Mouse (Mus musculus): ENCODE results near the gene Sephs2.
A peak's percentile ranks its signal among the peaks of the same experiment; 100 is the strongest.

Gene Sephs2

DNA sequence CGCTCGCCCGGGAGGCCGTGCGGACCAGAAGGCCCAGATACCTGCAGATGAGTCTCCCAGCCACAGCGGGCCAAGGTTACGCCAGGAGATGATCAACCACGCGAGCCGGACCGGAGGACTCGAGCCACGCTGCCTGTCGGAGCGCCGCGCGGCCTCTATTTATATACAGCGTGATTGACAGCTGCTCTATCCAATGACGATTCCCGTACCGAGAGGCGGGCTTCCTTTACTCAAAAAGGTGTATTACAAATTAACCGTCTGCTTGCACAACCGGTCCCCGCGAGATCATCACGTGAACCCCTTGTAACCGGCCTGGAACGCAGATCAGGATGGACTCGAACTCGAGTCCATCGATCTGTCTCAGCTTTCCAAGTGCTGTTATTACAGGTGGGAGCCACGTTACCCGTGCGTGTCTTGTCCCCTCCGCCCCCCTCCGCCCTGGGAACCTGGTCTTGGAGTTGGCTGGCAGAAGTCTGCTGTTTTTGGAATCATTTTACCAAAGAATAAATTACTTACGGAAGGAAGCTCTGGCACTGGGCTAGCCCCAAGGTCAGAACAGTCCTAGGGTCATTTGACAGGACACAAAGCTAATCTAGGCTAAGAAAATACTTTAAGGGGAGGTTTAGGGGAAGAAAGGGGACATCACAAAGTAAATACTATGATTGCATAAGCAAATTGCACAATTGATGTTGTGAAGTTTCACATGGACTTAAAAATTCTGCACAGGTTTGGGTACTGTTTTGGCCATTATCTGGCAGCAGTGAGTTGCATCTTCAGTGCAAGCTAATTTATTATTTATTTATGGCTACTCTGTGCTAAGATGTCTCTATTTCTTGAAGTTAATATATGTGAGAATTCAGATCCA, at the start of gene Sephs2:
Gene Sephs2 (minus strand): TSS at position 131 of the 865 bp plus-strand sequence.
- peak; percentile 97 for DNase-seq (ENCODE audit: low read depth, low spot score)

DNA sequence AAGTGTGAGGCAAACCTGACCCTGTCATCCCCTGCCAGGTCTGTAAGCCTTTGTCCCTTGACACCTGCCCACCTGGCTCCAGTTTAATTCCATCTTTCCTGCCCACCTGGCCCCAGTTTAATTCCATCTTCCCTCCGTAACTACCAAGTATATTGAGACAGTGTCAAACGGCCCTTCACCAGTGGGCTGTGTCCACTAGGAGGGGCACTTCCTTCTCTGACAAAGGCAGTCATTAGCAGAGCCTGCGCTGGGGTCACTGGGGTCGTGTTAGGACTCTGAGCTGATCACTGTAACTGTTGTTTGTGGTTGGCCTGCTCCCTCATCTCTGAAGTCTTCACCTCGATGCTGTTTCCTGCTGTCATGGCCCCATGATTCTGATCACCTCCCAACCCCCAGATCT, 48.2 kb upstream of the Sephs2 start:
- no peak for DNase-seq (ENCODE audit: low read depth, low spot score)

DNA sequence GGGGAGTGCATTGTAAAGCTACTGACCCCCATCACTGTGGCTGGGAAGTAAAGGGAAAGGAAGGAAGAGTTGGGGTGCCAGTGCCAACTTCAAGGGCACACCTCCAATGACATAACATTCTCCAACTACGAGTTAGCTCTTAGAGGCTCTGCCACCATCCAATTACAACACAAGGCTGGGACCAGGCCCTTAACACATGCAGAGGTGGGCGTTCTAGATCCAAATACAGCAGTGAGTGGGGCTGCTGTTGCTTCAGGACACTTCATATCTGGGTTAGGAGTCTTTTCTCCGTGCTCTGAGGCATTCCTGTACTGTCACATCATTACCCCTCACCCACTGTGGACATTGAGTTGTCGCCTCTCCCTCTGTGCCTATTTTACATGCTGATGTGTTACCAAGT, 47.3 kb upstream of the Sephs2 start:
- DNase-seq (ENCODE audit: low read depth, low spot score), result no peak

DNA sequence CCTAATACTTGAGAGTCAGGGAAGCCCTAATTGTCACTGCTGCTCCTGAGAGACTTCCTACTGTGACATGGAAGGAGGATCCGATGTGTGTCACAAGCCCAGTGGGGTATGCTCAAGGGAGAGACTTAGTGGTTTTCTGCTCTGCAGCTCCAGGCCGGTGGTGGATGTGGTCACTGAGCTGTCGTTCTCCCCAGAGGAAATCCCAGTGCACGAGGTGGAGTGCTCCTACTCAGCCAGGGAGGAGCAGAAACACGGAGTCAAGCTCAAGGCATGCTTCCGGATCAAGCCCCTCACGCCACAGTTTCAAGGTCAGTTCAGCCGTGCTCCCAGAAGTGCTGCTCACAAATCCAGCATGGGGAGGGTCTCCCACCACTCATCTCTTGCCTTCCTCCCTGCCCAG, 40.1 kb upstream of the Sephs2 start:
- DNase-seq (ENCODE audit: low read depth, low spot score), result no peak

DNA sequence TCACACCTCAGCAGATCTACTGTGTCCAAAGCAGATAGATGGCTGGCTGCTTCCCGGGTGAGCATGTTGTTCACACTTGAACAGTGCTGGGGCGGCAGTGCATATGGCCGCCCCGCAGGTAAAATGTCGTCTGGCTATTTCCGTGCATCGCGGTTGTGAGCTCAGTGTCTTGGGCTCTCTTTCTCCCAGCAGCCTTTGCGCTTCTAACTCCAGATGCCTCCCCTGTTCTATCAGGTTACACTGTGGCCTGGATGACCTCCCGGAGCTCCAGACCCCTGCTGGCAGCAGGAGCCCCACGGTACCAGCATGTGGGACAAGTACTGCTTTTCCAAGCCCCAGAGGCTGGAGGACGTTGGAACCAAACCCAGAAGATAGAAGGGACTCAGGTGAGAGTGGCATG, 36.1 kb upstream of the Sephs2 start:
- DNase-seq (ENCODE audit: low read depth, low spot score), result no peak

DNA sequence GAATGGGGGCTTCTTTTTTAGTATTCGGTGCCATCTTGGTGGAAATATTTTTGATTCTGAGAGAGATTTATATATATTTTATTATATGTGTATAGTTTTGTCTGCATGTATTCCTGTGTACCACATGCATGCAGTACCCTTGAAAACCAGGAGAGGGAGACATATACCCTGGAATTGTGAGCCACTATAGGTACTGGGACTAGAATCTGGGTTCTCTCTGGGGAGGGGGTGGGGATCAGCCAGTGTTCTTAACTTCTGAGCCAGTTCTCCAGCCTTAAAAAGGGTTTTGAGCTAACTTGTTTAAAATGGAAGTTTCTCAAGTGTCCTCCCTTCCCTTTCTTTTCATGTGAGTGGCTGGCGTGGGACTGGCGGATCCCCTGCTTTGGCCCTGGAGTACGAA, 35.0 kb upstream of the Sephs2 start:
- DNase-seq (ENCODE audit: low read depth, low spot score), result peak; percentile 77

DNA sequence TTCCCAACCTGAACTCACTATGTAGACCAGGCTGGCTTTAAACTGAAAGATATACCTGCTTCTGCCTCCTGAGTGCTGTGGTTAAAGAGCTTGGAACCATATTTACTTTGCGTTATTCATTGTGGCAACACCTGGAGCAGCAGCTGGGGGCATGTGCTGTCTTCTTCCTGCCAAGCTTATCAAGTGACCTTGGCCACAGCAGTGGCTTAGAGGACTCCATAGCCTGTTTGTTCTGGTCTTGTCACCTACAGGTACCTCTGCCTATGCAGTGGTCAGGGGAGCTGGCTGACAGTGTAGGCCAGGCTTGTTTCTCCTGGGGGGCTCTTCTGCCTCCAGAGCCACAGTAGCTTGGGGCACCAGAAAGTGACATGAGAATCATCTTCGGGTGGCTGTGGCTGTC, 34.6 kb upstream of the Sephs2 start:
- DNase-seq (ENCODE audit: low read depth, low spot score), result no peak

DNA sequence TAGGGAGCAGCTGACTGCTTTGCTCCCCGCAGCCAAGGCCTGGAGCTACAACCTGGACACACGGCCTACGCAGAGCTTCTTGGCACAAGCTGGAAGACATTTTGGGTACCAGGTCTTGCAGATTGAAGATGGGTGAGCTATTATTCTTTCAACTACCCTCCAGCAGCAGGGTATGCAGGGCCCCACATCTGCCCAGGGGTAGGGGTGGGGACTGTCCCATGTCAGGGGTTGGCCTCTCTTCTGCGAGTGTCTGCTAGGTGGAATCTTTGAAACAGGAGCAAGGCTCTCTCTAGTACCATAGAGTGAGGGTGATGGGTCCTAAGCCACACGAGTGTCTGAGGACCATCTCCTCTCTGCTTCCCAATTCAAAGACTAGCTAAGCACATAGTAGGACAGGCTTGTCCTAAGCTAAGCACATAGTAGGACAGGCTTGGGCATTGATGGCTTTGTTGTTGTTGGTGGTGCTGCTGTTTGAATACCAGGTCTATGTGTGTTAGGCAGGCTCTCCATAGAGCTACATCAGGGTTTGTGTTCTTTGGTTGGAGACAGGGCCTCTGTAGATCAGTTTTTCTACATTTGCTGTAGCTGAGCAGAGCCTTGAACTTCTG, 23.8 kb upstream of the Sephs2 start:
- DNase-seq (ENCODE audit: low read depth, low spot score), result no peak

DNA sequence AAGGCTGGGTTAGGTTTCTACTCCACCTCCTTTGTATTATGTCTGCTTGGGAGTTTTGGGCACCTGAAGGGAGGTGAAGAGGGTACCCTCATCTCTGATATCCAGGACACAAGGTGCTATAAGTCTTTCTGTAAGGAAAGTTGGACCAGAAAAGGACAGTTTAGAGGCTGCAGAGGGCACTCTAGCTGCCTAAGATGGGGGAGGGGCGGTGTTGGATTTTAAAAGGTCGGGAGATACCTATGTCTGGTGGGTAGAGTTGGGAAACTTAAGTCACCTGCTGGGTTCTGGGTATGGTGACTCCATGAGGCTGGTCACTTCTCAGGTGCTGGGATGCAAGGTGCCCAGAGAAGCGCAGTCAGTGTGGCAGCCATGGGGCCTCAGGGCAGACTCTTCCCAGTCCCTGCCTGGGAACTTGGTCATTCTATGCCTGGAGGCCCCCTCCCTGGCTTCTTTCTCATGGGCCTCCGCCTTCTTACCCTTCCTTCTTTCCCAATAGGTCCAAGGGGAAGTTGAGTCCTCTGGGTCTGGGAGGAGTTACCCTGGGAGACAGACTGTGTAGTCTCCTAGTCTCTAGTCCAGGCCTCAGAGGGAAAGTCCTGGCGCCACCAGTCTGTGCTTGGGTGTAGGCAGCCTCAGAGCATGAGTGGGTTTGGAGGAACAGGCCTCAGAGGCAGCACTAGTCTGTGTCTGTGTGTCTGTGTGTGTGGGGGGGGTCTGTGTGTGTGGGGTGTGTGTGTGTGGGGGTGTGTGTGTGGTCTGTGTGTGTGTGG, 23.1 kb upstream of the Sephs2 start:
- no peak for DNase-seq (ENCODE audit: low read depth, low spot score)

DNA sequence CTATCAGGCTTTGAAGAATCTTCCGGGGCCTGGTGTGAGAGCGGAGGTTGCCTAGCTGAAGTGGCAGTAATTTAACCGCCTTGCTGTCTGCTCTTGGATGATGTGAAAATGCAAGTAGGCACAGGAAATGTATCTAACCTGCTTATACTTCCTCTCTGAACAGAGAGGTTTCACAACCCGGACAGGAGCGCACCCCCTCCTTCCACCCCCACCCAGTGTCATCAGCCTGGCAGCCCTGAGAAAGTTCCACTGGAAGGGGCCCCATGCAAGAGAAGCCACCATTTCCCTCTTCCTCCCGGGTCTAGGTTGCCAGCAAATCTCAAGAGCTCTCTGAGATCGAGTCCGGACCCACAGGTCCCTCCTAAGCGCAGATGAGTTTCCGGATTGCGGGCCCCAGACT, 22.2 kb upstream of the Sephs2 start, which contains the start of gene Itgal:
Gene Itgal (plus strand): TSS at position 163 of the 400 bp plus-strand sequence.
- no peak for DNase-seq (ENCODE audit: low read depth, low spot score)

DNA sequence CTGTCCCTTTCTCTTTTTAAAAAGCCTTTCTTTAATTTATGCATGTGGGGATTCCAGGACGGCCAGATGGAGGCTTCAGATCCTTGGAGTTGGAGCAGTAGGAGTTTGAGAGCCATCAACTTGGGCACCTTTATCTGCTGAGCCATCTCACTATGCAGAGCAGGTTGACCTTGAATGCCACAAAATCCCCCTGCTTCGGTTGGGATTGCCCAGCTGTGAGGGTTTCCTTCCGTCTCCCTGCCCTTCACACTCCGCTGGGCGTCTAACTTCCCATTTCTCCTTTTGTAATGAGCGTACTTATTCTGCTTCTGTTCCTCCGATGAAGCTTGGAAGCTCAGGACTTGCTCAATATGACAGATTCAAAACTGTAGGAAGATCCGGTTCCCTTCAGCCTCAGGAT, 16.3 kb upstream of the Sephs2 start:
- DNase-seq (ENCODE audit: low read depth, low spot score), result no peak

DNA sequence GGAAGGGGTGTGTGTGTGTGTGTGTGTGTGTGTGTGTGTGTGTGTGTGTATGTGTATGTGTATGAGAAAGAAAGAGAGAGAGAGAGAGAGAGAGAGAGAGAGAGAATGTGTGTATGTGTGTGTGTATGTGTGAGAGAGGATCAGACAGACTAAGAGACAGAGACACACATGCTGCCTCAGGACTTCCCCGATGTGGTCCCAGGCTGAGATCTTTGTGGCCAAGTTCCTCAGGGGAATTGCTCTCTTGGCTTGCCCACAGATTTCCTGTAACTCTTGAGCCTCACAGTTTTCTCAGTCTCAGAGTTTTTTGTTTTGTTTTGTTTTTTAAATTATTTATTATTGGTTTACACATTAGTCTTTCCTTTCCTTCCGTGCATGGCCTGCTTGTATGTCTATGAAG, 15.5 kb upstream of the Sephs2 start:
- no peak for DNase-seq (ENCODE audit: low read depth, low spot score)

DNA sequence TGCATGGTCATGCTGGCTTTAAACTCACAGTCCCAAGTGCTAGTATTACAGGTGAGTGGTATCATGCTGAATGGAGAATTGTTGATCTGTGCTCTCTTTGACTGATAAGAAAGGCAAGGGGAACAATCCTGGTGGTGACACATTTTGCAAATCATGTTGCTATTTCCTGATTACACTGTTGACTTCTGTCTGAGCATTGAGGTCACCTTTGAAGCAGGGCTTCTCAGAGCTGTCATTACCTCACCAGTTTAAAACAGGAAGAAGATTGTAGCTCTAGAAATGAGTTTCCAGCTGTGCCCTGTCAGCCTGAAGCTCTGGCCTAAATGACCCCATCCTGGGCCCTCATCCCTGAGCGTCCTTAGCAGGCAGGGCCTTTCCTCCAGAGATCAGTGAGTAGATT, 14.1 kb upstream of the Sephs2 start:
- no peak for DNase-seq (ENCODE audit: low read depth, low spot score)

DNA sequence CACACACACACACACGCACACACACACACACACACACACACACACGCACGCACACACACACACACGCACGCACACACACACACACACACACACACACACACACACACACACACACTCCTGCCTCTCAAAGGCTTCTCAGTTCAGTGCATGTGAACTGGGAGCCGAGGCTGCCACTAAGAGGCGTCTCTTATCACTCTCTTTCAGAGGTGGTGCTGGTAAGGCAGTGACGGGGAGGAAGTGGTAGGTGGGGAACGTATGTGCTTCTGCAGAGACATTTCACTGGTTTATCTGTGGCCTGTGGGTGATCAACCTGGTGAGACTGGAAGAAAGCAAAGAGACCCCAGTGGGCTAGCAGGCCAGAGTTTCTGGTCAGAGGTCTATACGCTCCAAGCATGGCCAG, 11.3 kb upstream of the Sephs2 start:
- DNase-seq (ENCODE audit: low read depth, low spot score), result no peak

DNA sequence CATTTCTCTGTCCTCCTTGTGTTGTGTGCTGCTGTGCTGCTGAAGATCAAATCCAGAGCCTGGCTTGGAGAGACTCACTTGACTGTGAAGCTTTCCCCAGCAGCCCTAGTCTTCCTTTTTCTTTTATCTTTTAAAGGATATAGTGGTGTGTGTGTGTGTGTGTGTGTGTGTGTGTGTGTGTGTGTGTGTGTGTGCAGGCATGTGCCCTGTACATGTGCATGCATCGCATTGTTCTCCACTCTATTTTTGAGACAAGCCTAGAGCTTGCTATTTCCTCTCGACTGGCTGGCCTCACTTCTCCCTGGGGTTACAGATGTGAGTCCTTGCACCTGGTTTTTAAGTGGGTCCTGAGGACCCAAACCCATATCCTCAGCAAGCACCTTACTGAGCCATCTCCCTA, 8.3 kb upstream of the Sephs2 start:
- no peak for DNase-seq (ENCODE audit: low read depth, low spot score)

DNA sequence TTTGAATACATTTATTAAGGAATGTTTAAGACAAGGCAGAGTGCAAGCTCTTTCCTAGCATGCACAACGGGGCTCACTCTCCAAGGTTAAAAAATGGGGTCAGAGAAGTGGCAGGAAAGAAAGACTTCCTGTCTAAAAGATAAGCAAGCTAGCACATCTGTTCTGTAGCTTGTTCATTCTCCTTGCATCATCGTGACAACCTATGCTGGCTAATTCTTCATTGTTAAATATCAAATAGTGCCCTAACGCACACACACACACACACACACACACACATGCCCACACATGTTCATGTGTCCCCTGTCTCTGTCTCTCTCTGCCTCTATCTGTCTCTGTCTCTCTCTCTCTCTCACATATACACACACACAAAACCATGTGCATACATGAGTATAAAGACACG, 7.3 kb upstream of the Sephs2 start:
- DNase-seq (ENCODE audit: low read depth, low spot score), result no peak

DNA sequence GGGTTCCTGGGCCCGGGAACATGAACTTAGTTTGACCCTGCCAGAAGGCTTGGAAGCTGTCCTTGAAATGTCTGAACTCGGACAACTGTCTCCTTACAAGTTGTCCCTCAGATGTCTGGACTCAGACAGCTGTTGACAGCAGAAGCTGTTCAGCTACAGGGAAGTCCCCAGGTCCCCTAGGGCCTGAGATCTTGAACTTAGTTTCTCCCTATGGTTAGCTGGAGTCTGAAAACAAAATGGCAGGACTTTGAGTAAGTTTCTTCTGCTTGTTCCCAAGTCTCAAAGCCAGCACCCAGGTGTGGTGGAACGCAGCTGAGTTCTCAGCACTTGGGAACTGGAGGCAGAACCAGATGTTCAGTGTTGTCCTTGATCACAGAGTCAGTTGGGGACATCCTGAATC, 6.2 kb upstream of the Sephs2 start:
- DNase-seq (ENCODE audit: low read depth, low spot score), result no peak

DNA sequence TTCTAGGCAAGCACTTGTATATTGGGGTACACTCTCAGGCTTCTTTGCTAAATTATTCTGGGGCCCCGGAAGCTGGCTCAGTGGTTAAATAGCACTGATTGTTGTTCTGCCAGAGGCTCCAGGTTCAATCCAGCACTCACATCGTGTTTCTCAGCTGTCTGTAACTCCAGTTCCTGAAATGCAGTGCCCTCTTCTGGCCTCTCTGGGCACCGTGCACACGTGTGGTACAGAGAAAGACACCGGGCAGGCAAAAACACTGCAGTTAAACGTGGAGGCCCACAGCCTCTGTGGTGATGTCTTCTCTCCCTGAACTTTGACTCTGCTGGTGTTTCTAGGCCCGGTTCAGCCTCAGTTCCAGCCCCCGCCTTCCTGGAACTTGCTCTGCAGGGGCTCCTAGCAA, 4.5 kb upstream of the Sephs2 start:
- peak; percentile 39 for DNase-seq (ENCODE audit: low read depth, low spot score)

DNA sequence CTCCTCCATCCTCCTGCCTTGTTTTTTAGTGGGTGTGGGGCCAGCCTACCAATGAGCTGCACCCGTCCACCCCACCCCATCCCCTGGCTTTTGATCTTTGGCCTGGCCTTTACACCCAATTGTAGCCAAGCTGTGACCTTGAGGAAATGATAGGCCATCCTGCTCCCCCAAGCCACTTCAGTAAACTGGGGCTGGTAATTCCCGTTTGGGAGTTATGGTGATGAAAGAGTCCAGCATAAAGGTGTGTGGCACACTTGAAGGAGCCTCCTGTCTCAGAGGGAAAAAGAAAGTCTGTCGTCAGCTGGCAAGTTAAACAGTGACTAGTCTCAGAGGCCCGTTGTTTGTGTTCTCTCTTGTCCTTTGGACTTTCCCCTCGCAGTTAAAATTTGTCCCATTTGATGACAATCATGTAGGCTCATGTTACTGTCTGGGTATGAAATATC, 2.7 kb upstream of the Sephs2 start:
- no peak for DNase-seq (ENCODE audit: low read depth, low spot score)

DNA sequence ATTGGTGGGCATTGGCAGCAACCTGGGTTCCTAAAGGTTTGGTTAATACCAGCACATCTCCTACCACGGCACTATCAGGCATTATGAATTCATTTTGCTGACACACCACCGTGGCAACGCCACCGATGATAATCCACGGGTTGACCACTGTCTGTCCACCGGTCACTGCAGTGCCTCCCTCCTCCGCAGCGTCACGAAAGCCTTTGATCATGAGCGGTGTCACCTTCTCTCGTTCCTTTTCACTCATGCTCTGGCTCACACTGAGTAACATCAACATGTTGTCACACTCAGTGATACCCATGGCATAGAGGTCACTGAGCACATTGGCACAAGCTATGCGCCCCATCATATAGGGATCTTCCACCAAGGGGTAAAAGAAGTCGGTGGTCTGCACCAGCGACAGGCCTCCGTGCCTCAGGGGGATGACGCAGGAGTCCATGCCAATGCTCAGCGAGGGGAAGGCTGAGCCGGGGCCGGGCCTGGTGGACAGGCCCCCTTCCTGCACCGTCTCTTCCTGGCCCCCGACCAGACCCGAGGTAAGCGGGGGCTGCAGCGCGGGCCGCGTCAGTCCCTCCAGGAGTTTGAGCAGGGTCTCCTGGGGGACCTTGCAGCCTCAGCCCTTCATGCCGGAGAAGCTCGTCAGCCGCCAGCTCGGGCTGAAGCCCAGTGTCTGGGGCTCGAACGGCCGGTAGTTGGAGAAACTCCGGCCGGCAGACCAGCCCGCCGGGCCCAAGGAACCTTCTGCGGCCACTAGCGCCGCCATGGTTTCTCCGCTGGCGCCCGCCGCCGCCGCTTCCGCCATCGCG, 534 bp downstream of the Sephs2 start:
- DNase-seq (ENCODE audit: low read depth, low spot score), result peak; percentile 24

DNA sequence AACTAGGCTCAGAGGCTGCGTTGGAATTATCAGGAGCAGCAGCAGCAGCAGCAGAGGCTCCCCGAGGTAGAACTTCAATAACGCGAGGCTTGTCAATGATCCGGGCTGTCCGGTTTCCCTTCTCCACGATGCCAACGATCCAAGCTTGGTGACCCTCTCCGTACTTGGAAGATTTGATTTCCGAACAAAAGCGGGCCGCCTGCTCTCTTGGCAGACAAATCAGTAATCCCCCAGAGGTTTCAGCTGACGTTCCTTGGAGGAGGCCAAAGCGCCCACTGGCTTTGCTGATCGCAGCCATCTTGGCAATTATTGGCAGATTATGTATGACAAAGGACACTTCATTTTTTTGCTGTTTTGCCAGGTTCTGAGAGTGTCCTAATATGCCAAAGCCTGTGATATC, 1.3 kb downstream of the Sephs2 start:
- no peak for DNase-seq (ENCODE audit: low read depth, low spot score)

DNA sequence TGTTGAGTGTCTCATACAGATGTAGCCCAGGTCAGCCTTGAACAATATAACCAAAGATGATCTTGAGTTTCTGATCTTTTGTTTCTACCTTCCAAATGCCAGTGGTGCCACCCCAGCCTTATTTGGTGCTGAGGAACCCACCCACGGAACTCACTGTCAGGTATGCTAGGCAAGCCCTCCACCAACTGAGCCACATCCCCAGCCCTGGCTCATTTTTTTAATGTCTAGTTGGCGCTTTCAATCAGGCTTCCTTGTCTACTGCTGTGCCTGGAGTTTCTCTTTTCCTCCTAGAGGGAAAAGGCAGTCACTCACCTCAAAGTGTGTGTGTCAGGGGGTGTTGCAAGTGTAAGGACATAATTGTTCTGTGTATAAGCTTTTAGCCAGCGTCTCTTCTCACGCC, 2.8 kb downstream of the Sephs2 start:
- no peak for DNase-seq (ENCODE audit: low read depth, low spot score)

Data from forelimb bud, embryonic 11.5 days (tissue).